Mouse (Mus musculus) CH12.LX (cell line): ENCODE data around the gene Stx8. TPM values are rescaled to one million over a fixed set of nuclear protein-coding genes. Genes with fewer than 3 reads are reported as not detected.
A peak's percentile ranks its signal among the peaks of the same experiment; 100 is the strongest.

ENCODE experiments used
- DNase-seq: peaks from one replicate; pipeline ENCODE4 v3.0.0-alpha.2; 2013; ENCODE audit errors: extremely low read depth
- H3K27ac ChIP-seq: 2 replicates; pipeline ENCODE4 v1.5.1; 2012; ENCODE audit warnings: low read depth, mild to moderate bottlenecking, control low read depth, moderate library complexity; ENCODE audit not compliant: insufficient read depth
- H3K27me3 ChIP-seq: replicated peaks from 2 replicates; pipeline ENCODE3; 2012; ENCODE audit warnings: inconsistent platforms
- H3K36me3 ChIP-seq, 2 experiments: replicated peaks in 1 of 2; 2 replicates each; pipeline versions ENCODE3 to v1.6.1; 2012; ENCODE audit warnings: inconsistent platforms in 1 of 2, low read length in 1 of 2, mild to moderate bottlenecking in 1 of 2, mixed read lengths in 1 of 2, moderate library complexity in 1 of 2; ENCODE audit not compliant: control insufficient read depth in 1 of 2, insufficient read depth in 1 of 2
- H3K4me1 ChIP-seq, 2 experiments: 2 replicates each; pipeline ENCODE4 v1.6.1; 2012; ENCODE audit warnings: inconsistent platforms in 1 of 2, moderate library complexity in 1 of 2; ENCODE audit not compliant: insufficient read depth in 2 of 2, control insufficient read depth in 1 of 2
- H3K4me2 ChIP-seq: 2 replicates; pipeline ENCODE4 v1.6.1; 2012; ENCODE audit warnings: low read depth, mild to moderate bottlenecking, control low read depth; ENCODE audit not compliant: poor library complexity, insufficient read depth, severe bottlenecking
- H3K4me3 ChIP-seq, 3 experiments: fragments of 150-350 bp in 1 of 3; sonication (generic) in 1 of 3; replicated peaks in 1 of 3; 2 replicates each; pipeline versions ENCODE3 to v1.5.1; 2011 to 2012; ENCODE audit warnings: low read depth in 2 of 3, low read length in 2 of 3, mild to moderate bottlenecking in 2 of 3, moderate library complexity in 2 of 3, control low read depth in 1 of 3, improper control_type of control experiment in 1 of 3, inconsistent platforms in 1 of 3, mixed read lengths in 1 of 3; ENCODE audit not compliant: poor library complexity in 1 of 3
- H3K79me2 ChIP-seq: replicated peaks from 2 replicates; pipeline ENCODE4 v1.6.1; 2012; ENCODE audit warnings: mild to moderate bottlenecking, moderate library complexity; ENCODE audit not compliant: control insufficient read depth, poor library complexity, insufficient read depth, severe bottlenecking; ENCODE audit errors: extremely low read depth
- H3K9ac ChIP-seq: 2 replicates; pipeline ENCODE4 v1.6.1; 2012; ENCODE audit warnings: low read depth, mild to moderate bottlenecking, control low read depth, moderate library complexity; ENCODE audit not compliant: insufficient read depth
- H3K9me3 ChIP-seq: replicated peaks from 2 replicates; pipeline ENCODE3; 2012; ENCODE audit warnings: low read length, inconsistent platforms, mixed read lengths
- CHD1 ChIP-seq: IDR thresholded peaks from 2 replicates; pipeline ENCODE4 v1.6.1; 2012; ENCODE audit warnings: low read depth, low read length, improper control_type of control experiment, inconsistent platforms
- CHD2 ChIP-seq: IDR thresholded peaks from 2 replicates; pipeline ENCODE4 v1.6.1; 2011; ENCODE audit warnings: low read length, improper control_type of control experiment
- E2F4 ChIP-seq: IDR thresholded peaks from 2 replicates; pipeline ENCODE4 v1.6.1; 2011; ENCODE audit warnings: low read depth, low read length, improper control_type of control experiment; ENCODE audit not compliant: insufficient replicate concordance
- EP300 ChIP-seq: IDR thresholded peaks from 2 replicates; pipeline ENCODE4 v1.6.1; 2011; ENCODE audit warnings: low read length, improper control_type of control experiment
- ETS1 ChIP-seq: conservative IDR thresholded peaks from 2 replicates; pipeline ENCODE4 v1.6.1; 2012; ENCODE audit warnings: low read depth, mild to moderate bottlenecking, inconsistent platforms, low read length, improper control_type of control experiment, moderate library complexity
- MAFK ChIP-seq: IDR thresholded peaks from 2 replicates; pipeline ENCODE4 v1.6.1; 2011; ENCODE audit warnings: low read length, improper control_type of control experiment; ENCODE audit not compliant: insufficient replicate concordance
- MAZ ChIP-seq: IDR thresholded peaks from 2 replicates; pipeline ENCODE4 v1.6.1; 2012; ENCODE audit warnings: low read depth, mild to moderate bottlenecking, inconsistent platforms, low read length, improper control_type of control experiment, moderate library complexity
- MXI1 ChIP-seq: IDR thresholded peaks from 2 replicates; pipeline ENCODE4 v1.6.1; 2011; ENCODE audit warnings: mild to moderate bottlenecking, low read depth, low read length, improper control_type of control experiment
- MYC ChIP-seq: IDR thresholded peaks from 2 replicates; pipeline ENCODE4 v1.6.1; 2011; ENCODE audit warnings: low read depth, mild to moderate bottlenecking, improper control_type of control experiment, low read length
- PAX5 ChIP-seq: IDR thresholded peaks from 2 replicates; pipeline ENCODE4 v1.6.1; 2012; ENCODE audit warnings: low read length, inconsistent platforms, mixed read lengths
- USF1 ChIP-seq: IDR thresholded peaks from 2 replicates; pipeline ENCODE4 v1.6.1; 2014; ENCODE audit warnings: low read depth, mild to moderate bottlenecking, inconsistent platforms, low read length, improper control_type of control experiment
- ZMIZ1 ChIP-seq: IDR thresholded peaks from 2 replicates; pipeline ENCODE4 v1.6.1; 2012; ENCODE audit warnings: low read depth, mild to moderate bottlenecking, inconsistent platforms, low read length, improper control_type of control experiment
- dilution Hi-C: fragments of 300-500 bp; cut with MboI; formaldehyde crosslinking; loops from 2 replicates; pipeline ENCODE4 v1.14.3; 2020; ENCODE audit warnings: low sequenced_read_pairs; ENCODE audit not compliant: extremely low pct_unique_long_range_greater_than_20kb, extremely low pct_ligation_motif_present
- in situ Hi-C: fragments of 300-500 bp; cut with MboI; formaldehyde crosslinking; loops from 3 replicates; pipeline ENCODE4 v1.14.3; 2019; ENCODE audit warnings: low sequenced_read_pairs, low pct_ligation_motif_present, low pct_unique_long_range_greater_than_20kb, mixed read lengths
- polyA plus RNA-seq: library from polyadenylated mRNA; unstranded; fragments of >175 nt; gene quantifications from 2 replicates; pipeline ENCODE4 v1.2.1, GENCODE M21; 2012; ENCODE audit warnings: low read depth; ENCODE audit not compliant: insufficient read length
- total RNA-seq, 2 experiments: library from RNA; depleted of rRNA; stranded (reverse); fragments of 300-350 nt in 1 of 2; fragments of >200 nt in 1 of 2; gene quantifications; 2 replicates each; pipeline ENCODE4 v1.2.3; 2012 to 2014

Stx8 gene
- total and polyA plus RNA-seq, 3 experiments, result 31.8 to 57.9 (median 35.2) TPM

DNA sequence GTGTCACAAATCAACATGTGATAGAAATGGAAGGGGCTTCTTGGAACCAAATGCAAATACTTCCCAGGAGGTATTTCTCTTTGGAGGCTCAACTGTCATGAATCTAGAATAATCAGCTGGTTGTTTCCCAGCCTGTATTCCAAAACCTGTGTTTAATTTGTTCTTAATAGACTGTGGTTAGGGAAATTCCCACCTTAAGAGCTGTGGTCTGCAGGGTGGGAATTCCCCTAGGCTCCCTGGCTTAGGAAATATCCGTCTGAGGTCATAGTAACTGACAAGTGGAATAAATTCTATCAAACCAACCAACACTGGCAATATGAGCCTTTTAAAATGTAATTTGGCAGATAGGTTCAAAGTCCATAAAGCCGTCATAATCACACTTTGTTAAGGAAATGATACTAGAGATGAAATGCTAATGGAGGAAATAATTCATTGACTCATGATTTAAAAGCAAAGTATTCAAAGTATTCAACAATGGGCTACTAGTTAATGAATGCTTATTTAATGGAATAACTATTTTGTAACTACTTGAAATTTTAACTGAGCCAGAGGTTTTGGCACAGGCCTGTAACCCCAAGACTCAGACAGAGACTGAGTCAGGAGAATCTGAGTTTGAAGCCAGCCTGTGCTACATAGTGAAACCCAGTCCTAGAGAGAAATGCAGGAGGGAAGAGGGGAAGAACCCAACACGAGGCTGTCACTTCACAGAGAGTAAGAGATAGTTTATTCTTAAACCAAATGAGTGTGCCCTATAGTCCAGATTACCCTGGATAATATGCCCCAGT is 126.2 kb downstream of the Stx8 start (continued):
- no peak for TF ChIP-seq USF1
- TF ChIP-seq CHD1, result no peak
- TF ChIP-seq ZMIZ1, result no peak
- no peak for TF ChIP-seq PAX5
- no peak for TF ChIP-seq MAZ
- peak; percentile 83 for TF ChIP-seq ETS1

DNA sequence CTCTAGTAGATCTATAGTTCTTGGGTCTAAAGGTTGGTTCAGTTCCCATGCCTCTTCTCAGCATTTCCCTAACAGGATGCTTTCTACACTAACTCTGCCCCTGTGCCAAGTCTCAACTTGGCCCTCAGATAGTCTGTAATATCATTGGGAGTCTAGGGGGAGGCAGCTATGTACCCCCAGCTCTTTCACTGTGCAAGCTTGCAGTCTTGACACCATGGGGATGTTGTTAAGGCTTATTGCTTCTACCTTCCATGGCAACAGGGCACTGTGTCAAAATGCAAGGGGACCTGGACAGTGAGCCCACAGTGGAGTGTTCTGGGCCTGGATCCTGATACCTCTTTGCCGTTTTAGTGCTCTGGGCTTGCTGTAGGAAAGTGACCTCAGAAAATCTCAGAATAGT is 135.6 kb downstream of the Stx8 start:
- no peaks in the 10 kb centered on the region for H3K79me2 ChIP-seq
- DNase-seq, result no peak
- no peak overlapping the region for H3K4me2 ChIP-seq
- no peaks in the 10 kb centered on the region for H3K9me3 ChIP-seq
- no peak overlapping the region for H3K27ac ChIP-seq
- dilution Hi-C loops, result no loop called here
- no peaks in the 10 kb centered on the region for H3K27me3 ChIP-seq
- no peaks in the 10 kb centered on the region for H3K4me1 ChIP-seq
- TF ChIP-seq EP300, result no peak
- TF ChIP-seq MXI1, result no peak
- no peak for TF ChIP-seq MYC
- no peak for TF ChIP-seq E2F4
- no peak for TF ChIP-seq MAFK
- no peak for TF ChIP-seq ETS1
- no peak for TF ChIP-seq CHD2
- TF ChIP-seq PAX5, result no peak
- TF ChIP-seq, all 38 proteins: peak for 0
- H3K9ac ChIP-seq, result no peak overlapping the region
- in situ Hi-C loops, result no loop called here
- H3K4me3 ChIP-seq, result no peak overlapping the region
- peaks cover 0 to 6% of the 10 kb centered on the region in 2 experiments for H3K36me3 ChIP-seq

DNA sequence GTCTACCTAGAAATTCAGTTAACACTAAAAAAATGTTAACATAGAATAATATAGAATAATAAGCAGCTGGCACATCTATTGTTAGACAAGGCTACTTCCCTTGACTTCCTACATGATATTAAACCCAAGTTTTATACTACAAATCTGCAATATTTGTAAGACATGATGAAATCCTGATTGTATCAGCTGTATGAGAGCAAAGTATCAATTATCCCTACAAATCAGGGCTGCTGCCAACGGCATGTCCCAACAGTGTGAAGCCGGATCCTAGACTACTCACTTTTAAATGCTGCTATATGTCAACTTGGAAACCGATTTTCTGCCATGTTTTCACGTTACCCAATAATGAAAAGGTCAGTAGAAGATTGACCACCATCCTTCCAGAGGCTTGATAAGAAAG is 137.5 kb downstream of the Stx8 start:
- no peak overlapping the region for H3K27ac ChIP-seq
- in situ Hi-C loops, result no loop called here
- DNase-seq, result no peak
- no peak for TF ChIP-seq CHD2
- peaks cover 0 to 6% of the 10 kb centered on the region in 2 experiments for H3K36me3 ChIP-seq
- no peaks in the 10 kb centered on the region for H3K79me2 ChIP-seq
- no peaks in the 10 kb centered on the region for H3K4me1 ChIP-seq
- dilution Hi-C loops, result no loop called here
- no peaks in the 10 kb centered on the region for H3K27me3 ChIP-seq
- H3K9me3 ChIP-seq, result no peaks in the 10 kb centered on the region
- H3K9ac ChIP-seq, result no peak overlapping the region
- no peak overlapping the region for H3K4me3 ChIP-seq
- H3K4me2 ChIP-seq, result no peak overlapping the region
